Mouse (Mus musculus): ENCODE results near the gene 2510002D24Rik. TPM values are rescaled to one million over a fixed set of nuclear protein-coding genes. Genes with fewer than 3 reads are reported as not detected.
"Not testable (repeated sequence)": the region's sequence is repeated elsewhere in the genome, so short reads cannot be mapped to it uniquely, and the experiment has no call there.

Gene 2510002D24Rik
- polyA plus RNA-seq, 1 experiment from 2014 or later, result 25.5 TPM

DNA sequence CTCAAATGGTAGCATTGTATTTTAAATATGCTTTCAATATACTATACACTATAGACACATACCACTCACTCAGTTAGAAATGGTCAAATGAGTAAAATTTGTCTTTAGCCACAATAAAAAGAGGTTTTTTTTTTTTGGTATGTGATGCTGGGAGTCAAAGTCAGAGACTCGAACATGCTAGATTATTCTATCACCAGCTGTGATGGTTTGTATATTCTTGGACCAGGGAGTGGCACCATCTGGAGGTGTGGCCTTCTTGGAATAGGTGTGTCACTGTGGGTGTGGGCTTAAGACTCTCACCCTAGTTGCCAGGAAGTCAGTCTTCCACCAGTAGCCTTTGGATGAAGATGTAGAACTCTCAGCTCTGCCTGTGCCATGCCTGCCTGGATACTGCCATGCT lies 34.1 kb downstream of the 2510002D24Rik start:
- H3K9me3 ChIP-seq; H3K4me1 ChIP-seq; H3K9ac ChIP-seq; H3K4me2 ChIP-seq (replicated peaks); ATAC-seq (ENCODE audit: low FRiP score, low read depth); H3K27ac ChIP-seq; H3K27me3 ChIP-seq (replicated peaks); H3K4me3 ChIP-seq: not testable (repeated sequence)
- peaks cover 31% of the 10 kb centered on the region for H3K36me3 ChIP-seq
- WGBS, result 93% methylated on average over 1 of the region's 1 CpGs

DNA sequence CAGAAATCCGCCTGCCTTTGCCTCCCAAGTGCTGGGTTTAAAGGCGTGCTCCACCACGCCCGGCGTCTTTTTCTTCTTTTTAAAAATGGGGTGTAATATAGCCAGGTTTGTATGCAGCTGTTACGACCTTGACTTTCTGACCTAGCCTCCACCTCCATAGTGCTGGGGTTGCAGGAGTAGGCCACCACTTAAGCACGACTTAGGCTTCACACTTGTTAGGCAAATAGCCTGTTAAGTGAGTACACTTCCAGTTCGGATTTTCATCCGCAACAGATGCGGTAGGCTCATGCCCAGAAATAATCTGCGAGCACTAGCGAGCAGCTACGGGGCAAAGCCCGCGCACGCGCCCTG lies 39.7 kb downstream of the 2510002D24Rik start:
- H3K27me3 ChIP-seq (replicated peaks), result no peaks in the 10 kb centered on the region
- peak overlapping the region; percentile 92 for H3K4me3 ChIP-seq
- H3K4me1 ChIP-seq, result peaks cover 20% of the 10 kb centered on the region; the same call in 1 of the 2 replicates
- no peak; the same call in 1 of the 2 replicates for ATAC-seq (ENCODE audit: low FRiP score, low read depth)
- no peaks in the 10 kb centered on the region for H3K9me3 ChIP-seq
- H3K36me3 ChIP-seq, result peaks cover 34% of the 10 kb centered on the region
- peak overlapping the region; percentile 90 for H3K9ac ChIP-seq
- peak overlapping the region; percentile 82 for H3K27ac ChIP-seq
- peak overlapping the region; percentile 80 for H3K4me2 ChIP-seq (replicated peaks)
- under 1% methylated on average over 17 of the region's 17 CpGs for WGBS

DNA sequence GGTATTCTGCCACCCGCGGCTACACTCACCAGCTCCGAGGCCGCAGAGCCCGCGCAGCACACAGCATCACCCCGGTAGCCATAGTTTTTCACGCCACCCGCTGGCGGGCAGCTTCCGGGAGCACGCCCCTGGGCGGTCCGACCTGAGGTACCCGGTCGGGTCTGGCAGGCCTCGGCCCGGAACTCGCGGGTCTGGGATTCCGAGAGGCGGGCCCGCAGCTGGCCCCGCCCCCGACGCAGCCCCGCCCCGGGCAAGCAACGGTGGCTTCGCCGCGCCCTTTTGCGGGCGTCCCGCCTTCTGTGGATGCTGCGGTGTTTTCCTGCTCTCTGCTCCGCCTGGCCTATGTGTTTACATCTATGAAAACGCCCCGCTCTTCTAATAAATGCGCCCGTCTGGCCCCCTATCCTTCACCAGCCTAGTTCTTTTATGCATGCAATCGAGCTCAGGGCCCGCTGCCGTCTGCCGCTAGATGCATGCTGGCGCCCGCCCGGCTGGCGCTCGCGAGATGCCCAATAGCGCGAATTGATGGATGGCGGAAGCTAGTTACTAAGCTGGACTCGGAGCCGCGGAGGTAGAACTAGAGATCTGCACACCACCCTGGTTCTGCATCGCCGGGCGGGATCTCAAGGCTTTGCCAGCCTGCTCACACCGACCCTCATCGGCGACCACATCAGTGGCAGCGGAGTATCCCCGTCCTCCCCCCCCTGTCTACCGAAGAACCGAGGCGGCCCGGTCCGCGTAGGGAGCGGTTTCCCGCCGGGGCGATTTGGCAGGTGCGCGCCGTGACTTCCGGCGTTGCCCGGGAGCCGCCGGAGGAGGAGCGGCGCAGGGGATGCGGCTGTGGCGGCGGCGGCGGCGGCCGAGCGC lies 40.3 kb downstream of the 2510002D24Rik start, which contains the start of the genes Mrpl40 and Hira:
Mrpl40 (minus strand) TSS at position 421 of the 867 bp plus-strand sequence.
Hira (plus strand) TSS at position 596 of the 867 bp plus-strand sequence.
- Histone ChIP-seq H3K27me3 (replicated peaks) (no peaks in the 10 kb centered on the region), H3K9ac (peak within 1 kb of the TSS; percentile 90), H3K4me2 (replicated peaks) (peak within 1 kb of the TSS; percentile 80), H3K36me3 (peaks cover 33% of the 10 kb centered on the region), H3K9me3 (no peaks in the 10 kb centered on the region), H3K4me1 (peaks cover 20% of the 10 kb centered on the region; the same call in 1 of the 2 replicates), H3K27ac (peak within 1 kb of the TSS; percentile 82), H3K4me3 (peak within 1 kb of the TSS; percentile 92)
- ATAC-seq (ENCODE audit: low FRiP score, low read depth), result peak; percentile 90
- under 1% methylated on average over 93 of the region's 93 CpGs for WGBS

DNA sequence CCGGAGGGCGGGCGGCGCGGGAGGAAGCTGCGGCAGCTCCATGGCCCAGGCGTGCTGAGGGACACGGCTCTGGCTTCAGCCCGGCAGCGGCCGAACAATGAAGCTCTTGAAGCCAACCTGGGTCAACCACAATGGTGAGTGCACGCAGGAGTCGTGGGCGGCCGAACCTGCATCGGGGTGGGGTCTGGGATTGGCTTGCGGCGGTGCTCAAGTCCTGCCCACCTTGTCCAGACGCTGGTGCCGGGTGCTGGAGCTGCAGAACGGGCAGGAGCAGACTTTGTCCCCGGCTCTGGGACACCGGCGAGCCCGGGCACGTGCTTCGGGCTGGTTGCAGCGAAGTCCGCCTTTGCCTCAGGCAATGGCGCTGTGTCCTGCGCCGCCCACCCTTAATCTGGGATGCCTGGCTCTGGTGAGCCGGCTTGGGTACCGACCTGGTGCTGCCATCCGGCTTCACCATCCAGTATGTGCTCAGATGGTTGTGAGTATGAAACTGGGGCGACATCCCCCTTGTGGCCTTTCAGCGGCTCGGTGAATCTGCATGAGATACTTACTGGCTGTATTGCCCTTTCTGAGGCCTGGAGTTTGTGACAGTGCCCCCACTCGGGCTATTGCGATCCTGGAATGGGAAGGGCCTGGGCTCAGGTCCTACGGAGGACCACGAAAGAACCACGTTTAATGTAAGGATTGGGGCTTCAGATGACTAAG lies 41.2 kb downstream of the 2510002D24Rik start:
- Histone ChIP-seq H3K27me3 (replicated peaks) (no peaks in the 10 kb centered on the region), H3K4me1 (peaks cover 20% of the 10 kb centered on the region; the same call in 1 of the 2 replicates), H3K4me3 (peak overlapping the region; percentile 92), H3K4me2 (replicated peaks) (peak overlapping the region; percentile 80), H3K27ac (peak overlapping the region; percentile 82), H3K36me3 (peaks cover 24% of the 10 kb centered on the region), H3K9ac (peak overlapping the region; percentile 90), H3K9me3 (no peaks in the 10 kb centered on the region)
- WGBS, result under 1% methylated on average over 43 of the region's 43 CpGs
- ATAC-seq (ENCODE audit: low FRiP score, low read depth), result peak; percentile 57

DNA sequence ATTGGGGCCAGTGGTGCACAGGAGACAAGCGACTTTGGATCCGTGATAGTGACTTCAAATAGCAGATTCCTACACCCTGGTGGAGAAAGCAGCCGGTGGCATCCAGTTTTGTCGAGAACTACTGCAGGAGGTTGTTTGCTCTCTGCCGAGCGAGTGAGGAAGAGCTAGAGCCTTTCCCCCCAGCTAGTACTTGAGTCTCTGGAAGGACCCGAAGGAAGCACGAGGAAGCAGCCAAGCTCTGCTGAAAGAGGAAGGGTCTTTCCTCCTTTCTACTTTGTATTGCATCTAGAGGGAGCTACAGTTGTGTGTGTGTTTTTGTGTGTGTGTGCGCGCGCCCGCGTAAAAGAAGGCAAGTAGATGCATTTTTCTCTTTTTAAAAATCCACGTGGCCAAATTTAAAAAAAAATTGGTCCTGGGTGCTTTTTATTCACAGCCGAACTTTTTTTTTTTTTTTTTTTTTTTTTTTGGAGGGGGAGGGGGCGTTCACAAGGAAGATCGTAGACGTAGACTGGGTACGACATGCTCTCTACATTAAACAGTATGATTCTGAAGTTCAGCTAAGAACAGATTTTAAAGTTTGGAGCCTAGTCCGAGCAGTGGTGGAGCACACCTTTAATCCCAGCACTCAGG lies 41.8 kb downstream of the 2510002D24Rik start:
- no peak for ATAC-seq (ENCODE audit: low FRiP score, low read depth)
- H3K9me3 ChIP-seq, result no peaks in the 10 kb centered on the region
- H3K4me1 ChIP-seq, result peaks cover 20% of the 10 kb centered on the region; the same call in 1 of the 2 replicates
- H3K36me3 ChIP-seq, result peaks cover 20% of the 10 kb centered on the region; the same call in 1 of the 2 replicates
- 35% methylated on average over 20 of the region's 20 CpGs for WGBS
- H3K27me3 ChIP-seq (replicated peaks), result no peaks in the 10 kb centered on the region
- peak overlapping the region; percentile 90 for H3K9ac ChIP-seq
- H3K27ac ChIP-seq, result peak overlapping the region; percentile 82; the same call in 1 of the 2 replicates
- peak overlapping the region; percentile 92 for H3K4me3 ChIP-seq
- H3K4me2 ChIP-seq (replicated peaks), result peak overlapping the region; percentile 80

DNA sequence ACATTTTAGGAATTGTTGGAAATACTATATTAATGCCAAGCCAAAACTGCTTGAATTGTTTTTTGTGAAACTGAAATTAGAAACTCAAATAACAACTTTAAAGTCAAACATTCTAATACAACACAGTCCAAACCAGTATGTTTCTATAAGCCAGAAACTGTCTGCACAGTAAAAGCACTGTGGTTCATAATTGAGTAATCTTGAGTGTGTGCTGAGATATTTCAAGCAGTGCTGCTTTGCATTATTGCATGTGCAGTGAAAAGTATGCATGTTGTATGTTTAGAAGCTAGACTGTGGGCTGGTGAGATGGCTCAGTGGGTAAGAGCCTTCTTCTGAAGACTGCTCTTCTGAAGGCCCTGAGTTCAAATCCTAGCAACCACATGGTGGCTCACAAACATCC lies 47.7 kb downstream of the 2510002D24Rik start:
- no peak overlapping the region for H3K27ac ChIP-seq
- H3K4me2 ChIP-seq (replicated peaks), result no peak overlapping the region
- H3K9ac ChIP-seq, result no peak overlapping the region
- no peaks in the 10 kb centered on the region for H3K9me3 ChIP-seq
- no peak for ATAC-seq (ENCODE audit: low FRiP score, low read depth)
- H3K4me1 ChIP-seq, result peaks cover 13% of the 10 kb centered on the region; the same call in 1 of the 2 replicates
- H3K27me3 ChIP-seq (replicated peaks), result no peaks in the 10 kb centered on the region
- H3K4me3 ChIP-seq, result no peak overlapping the region
- H3K36me3 ChIP-seq, result peaks cover 17% of the 10 kb centered on the region

Other genes starting within 250 kb of the 2510002D24Rik start
- 5.5 and 7.2 TPM in 2 replicates for gene Tbx1, start 245.9 kb upstream of the 2510002D24Rik start, polyA plus RNA-seq (2016; fragmentation: Nextera tagmentation; extraction: Ambion mirVana)
- 12.0 and 12.7 TPM in 2 replicates for gene Gp1bb, start 214.2 kb upstream of the 2510002D24Rik start, polyA plus RNA-seq (2016; fragmentation: Nextera tagmentation; extraction: Ambion mirVana)
- 11.8 and 12.1 TPM in 2 replicates for gene Gm49601, start 210.2 kb upstream of the 2510002D24Rik start, polyA plus RNA-seq (2016; fragmentation: Nextera tagmentation; extraction: Ambion mirVana)
- gene Sept5, start 206.6 kb upstream of the 2510002D24Rik start, polyA plus RNA-seq (2016; fragmentation: Nextera tagmentation; extraction: Ambion mirVana), result 117 and 125 TPM in 2 replicates
- gene Cldn5, start 59.7 kb upstream of the 2510002D24Rik start, polyA plus RNA-seq (2016; fragmentation: Nextera tagmentation; extraction: Ambion mirVana), result 54.4 and 57.5 TPM in 2 replicates
- gene Ufd1, start 24.8 kb upstream of the 2510002D24Rik start, polyA plus RNA-seq (2016; fragmentation: Nextera tagmentation; extraction: Ambion mirVana), result 107 and 111 TPM in 2 replicates
- gene Cdc45, start 24.6 kb upstream of the 2510002D24Rik start, polyA plus RNA-seq (2016; fragmentation: Nextera tagmentation; extraction: Ambion mirVana), result 29.8 and 31.4 TPM in 2 replicates
- 0.23 TPM in 1 of 2 replicates, not detected in the other for gene Gm28539, start within 50 bp of the 2510002D24Rik start, polyA plus RNA-seq (2016; fragmentation: Nextera tagmentation; extraction: Ambion mirVana)
- gene Mrpl40, start 40.3 kb downstream of the 2510002D24Rik start, polyA plus RNA-seq (2016; fragmentation: Nextera tagmentation; extraction: Ambion mirVana), result 85.8 and 90.4 TPM in 2 replicates
- gene Hira, start 40.5 kb downstream of the 2510002D24Rik start, polyA plus RNA-seq (2016; fragmentation: Nextera tagmentation; extraction: Ambion mirVana), result 23.7 and 24.6 TPM in 2 replicates